Mouse (Mus musculus): ENCODE measurements around the gene Vmn1r183. TPM values are rescaled to one million over a fixed set of nuclear protein-coding genes. Genes with fewer than 3 reads are reported as not detected.

The Vmn1r183 gene
- polyA plus RNA-seq, 1 experiment from 2014 or later = not detected

DNA sequence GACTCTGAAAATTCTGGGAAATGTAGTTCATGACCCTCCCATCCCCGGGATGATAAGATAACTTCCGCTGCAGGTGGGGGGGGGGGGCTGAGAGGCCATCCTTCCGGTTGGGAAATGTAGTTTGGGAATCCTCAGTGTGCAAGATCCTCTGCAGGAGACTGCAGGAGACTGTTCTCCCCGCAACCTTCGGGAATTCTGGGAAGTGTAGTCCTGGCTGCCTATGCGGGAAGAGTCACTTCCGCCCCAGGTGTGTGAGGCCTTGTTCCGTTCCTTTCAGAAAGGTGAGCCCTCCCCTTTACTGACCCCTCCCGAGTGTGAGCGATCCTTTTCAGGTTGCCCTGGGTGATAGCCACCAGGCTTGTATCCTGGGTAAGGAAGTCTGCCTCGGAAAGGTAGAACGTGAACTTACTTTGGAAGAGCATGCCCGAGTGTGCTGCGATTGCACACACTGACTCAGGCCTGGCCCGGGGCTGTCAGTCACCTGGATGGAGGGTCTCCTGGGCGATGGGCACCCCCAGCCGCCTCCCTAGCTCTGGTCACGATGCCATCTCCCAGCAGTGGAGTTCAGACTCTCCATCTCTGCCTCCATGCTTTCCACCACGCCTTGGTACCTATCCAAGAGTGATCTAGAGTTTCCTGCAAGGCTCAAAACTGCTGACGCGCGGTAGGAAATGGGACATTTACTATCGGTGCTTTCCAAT lies 59.3 kb downstream of the Vmn1r183 start, which contains the start of gene Zfp112:
Zfp112 (plus strand) TSS at position 159 of the 701 bp plus-strand sequence.
- Histone ChIP-seq H3K4me3 (peak within 1 kb of the TSS; percentile 74), H3K4me1 (peaks cover 6% of the 10 kb centered on the region), H3K27me3 (no peaks in the 10 kb centered on the region), H3K27ac (peak within 1 kb of the TSS; percentile 80), H3K9ac (peak within 1 kb of the TSS; percentile 83), H3K36me3 (peaks cover 27% of the 10 kb centered on the region), H3K9me3 (peaks cover 24% of the 10 kb centered on the region), H3K4me2 (peak within 1 kb of the TSS; percentile 81)
- ATAC-seq (ENCODE audit: insufficient number of reproducible peaks, insufficient read depth, low FRiP score, low TSS enrichment, low read depth) = peak; percentile 94
- WGBS = 1% methylated on average over 23 of the region's 23 CpGs

- Histone ChIP-seq H3K4me1 (peaks cover 6% of the 10 kb centered on the region), H3K4me2 (peak overlapping the region; percentile 81), H3K27me3 (no peaks in the 10 kb centered on the region), H3K27ac (peak overlapping the region; percentile 80), H3K9ac (peak overlapping the region; percentile 83), H3K9me3 (peaks cover 17% of the 10 kb centered on the region), H3K4me3 (peak overlapping the region; percentile 74), H3K36me3 (peaks cover 20% of the 10 kb centered on the region)
- ATAC-seq (ENCODE audit: insufficient number of reproducible peaks, insufficient read depth, low FRiP score, low TSS enrichment, low read depth) = no peak
- 11% methylated on average over 12 of the region's 12 CpGs for WGBS
Observed at GRCm38 (mm10) chr7:24113001-24113400, 59.9 kb downstream of the Vmn1r183 start.

Other genes starting within 250 kb of the Vmn1r183 start
- gene Vmn1r175, start 242.6 kb upstream of the Vmn1r183 start, polyA plus RNA-seq (2015; fragmentation: Nextera tagmentation; extraction: Ambion mirVana) = not detected in 2 replicates
- not detected in 2 replicates for gene Vmn1r176, start 215.9 kb upstream of the Vmn1r183 start, polyA plus RNA-seq (2015; fragmentation: Nextera tagmentation; extraction: Ambion mirVana)
- not detected in 2 replicates for gene Vmn1r177, start 186.8 kb upstream of the Vmn1r183 start, polyA plus RNA-seq (2015; fragmentation: Nextera tagmentation; extraction: Ambion mirVana)
- gene Vmn1r178, start 161.2 kb upstream of the Vmn1r183 start, polyA plus RNA-seq (2015; fragmentation: Nextera tagmentation; extraction: Ambion mirVana) = not detected in 2 replicates
- gene Vmn1r179, start 126.3 kb upstream of the Vmn1r183 start, polyA plus RNA-seq (2015; fragmentation: Nextera tagmentation; extraction: Ambion mirVana) = not detected in 2 replicates
- gene Vmn1r180, start 102.6 kb upstream of the Vmn1r183 start, polyA plus RNA-seq (2015; fragmentation: Nextera tagmentation; extraction: Ambion mirVana) = not detected in 2 replicates
- not detected in 2 replicates for gene Vmn1r181, start 78.6 kb upstream of the Vmn1r183 start, polyA plus RNA-seq (2015; fragmentation: Nextera tagmentation; extraction: Ambion mirVana)
- gene V1rd19, start 51.6 kb upstream of the Vmn1r183 start, polyA plus RNA-seq (2015; fragmentation: Nextera tagmentation; extraction: Ambion mirVana) = not detected in 2 replicates
- gene Zfp180, start 28.7 kb downstream of the Vmn1r183 start, polyA plus RNA-seq (2015; fragmentation: Nextera tagmentation; extraction: Ambion mirVana) = 23.8 and 25.4 TPM in 2 replicates
- gene Zfp112, start 59.1 kb downstream of the Vmn1r183 start, polyA plus RNA-seq (2015; fragmentation: Nextera tagmentation; extraction: Ambion mirVana) = 10.1 and 12.4 TPM in 2 replicates
- gene Zfp235, start 80.9 kb downstream of the Vmn1r183 start, polyA plus RNA-seq (2015; fragmentation: Nextera tagmentation; extraction: Ambion mirVana) = 18.8 and 21.9 TPM in 2 replicates
- 7.2 and 9.4 TPM in 2 replicates for gene Zfp114, start 121.8 kb downstream of the Vmn1r183 start, polyA plus RNA-seq (2015; fragmentation: Nextera tagmentation; extraction: Ambion mirVana)
- gene Zfp111, start 158.2 kb downstream of the Vmn1r183 start, polyA plus RNA-seq (2015; fragmentation: Nextera tagmentation; extraction: Ambion mirVana) = 10.8 and 12.4 TPM in 2 replicates
- gene Zfp109, start 184.3 kb downstream of the Vmn1r183 start, polyA plus RNA-seq (2015; fragmentation: Nextera tagmentation; extraction: Ambion mirVana) = 6.1 and 6.4 TPM in 2 replicates
- 5.3 and 6.5 TPM in 2 replicates for gene Zfp108, start 201.5 kb downstream of the Vmn1r183 start, polyA plus RNA-seq (2015; fragmentation: Nextera tagmentation; extraction: Ambion mirVana)
- 10.7 and 10.8 TPM in 2 replicates for gene Zfp93, start 217.2 kb downstream of the Vmn1r183 start, polyA plus RNA-seq (2015; fragmentation: Nextera tagmentation; extraction: Ambion mirVana)
- gene Zfp61, start 248.0 kb downstream of the Vmn1r183 start, polyA plus RNA-seq (2015; fragmentation: Nextera tagmentation; extraction: Ambion mirVana) = 53.8 and 58.5 TPM in 2 replicates